Mouse (Mus musculus): ENCODE results near the gene Hnf4a.
A peak's percentile ranks its signal among the peaks of the same experiment; 100 is the strongest.

The Hnf4a gene

GRCm38 (mm10) chr2:163552518-163552929, 45.9 kb downstream of the Hnf4a start:
- DNase-seq (ENCODE audit: low spot score), result no peak

GRCm38 (mm10) chr2:163554425-163554982, 47.9 kb downstream of the Hnf4a start:
- no peak for DNase-seq (ENCODE audit: low spot score)

GRCm38 (mm10) chr2:163554996-163555395, 48.4 kb downstream of the Hnf4a start:
- DNase-seq (ENCODE audit: low spot score), result no peak

- DNase-seq (ENCODE audit: low spot score), result no peak
Measured at GRCm38 (mm10) chr2:163555417-163555816, 48.8 kb downstream of the Hnf4a start.

- no peak for DNase-seq (ENCODE audit: low spot score)
Measured at GRCm38 (mm10) chr2:163558548-163558947, 51.9 kb downstream of the Hnf4a start.

GRCm38 (mm10) chr2:163559236-163559635, 52.6 kb downstream of the Hnf4a start:
- DNase-seq (ENCODE audit: low spot score), result no peak

GRCm38 (mm10) chr2:163560247-163560646, 53.6 kb downstream of the Hnf4a start:
- no peak for DNase-seq (ENCODE audit: low spot score)

- DNase-seq (ENCODE audit: low spot score), result no peak
Measured at GRCm38 (mm10) chr2:163561258-163561948, 54.8 kb downstream of the Hnf4a start.

- DNase-seq (ENCODE audit: low spot score), result peak; percentile 13
Measured at GRCm38 (mm10) chr2:163564646-163565045, 58.0 kb downstream of the Hnf4a start.

- no peak for DNase-seq (ENCODE audit: low spot score)
Measured at GRCm38 (mm10) chr2:163574321-163574720, 67.7 kb downstream of the Hnf4a start.

GRCm38 (mm10) chr2:163575248-163575647, 68.6 kb downstream of the Hnf4a start:
- DNase-seq (ENCODE audit: low spot score), result no peak

GRCm38 (mm10) chr2:163577986-163578385, 71.4 kb downstream of the Hnf4a start:
- no peak for DNase-seq (ENCODE audit: low spot score)

GRCm38 (mm10) chr2:163580069-163580945, 73.7 kb downstream of the Hnf4a start:
- DNase-seq (ENCODE audit: low spot score), result no peak

GRCm38 (mm10) chr2:163583226-163584087, 76.8 kb downstream of the Hnf4a start:
- no peak for DNase-seq (ENCODE audit: low spot score)

- no peak for DNase-seq (ENCODE audit: low spot score)
Measured at GRCm38 (mm10) chr2:163584088-163584426, 77.4 kb downstream of the Hnf4a start.

GRCm38 (mm10) chr2:163586384-163587261, 80.0 kb downstream of the Hnf4a start:
- DNase-seq (ENCODE audit: low spot score), result no peak

- no peak for DNase-seq (ENCODE audit: low spot score)
Measured at GRCm38 (mm10) chr2:163587506-163587905, 80.9 kb downstream of the Hnf4a start.

- DNase-seq (ENCODE audit: low spot score), result no peak
Measured at GRCm38 (mm10) chr2:163590211-163590610, 83.6 kb downstream of the Hnf4a start.

- DNase-seq (ENCODE audit: low spot score), result no peak
Measured at GRCm38 (mm10) chr2:163590996-163591395, 84.4 kb downstream of the Hnf4a start.

- DNase-seq (ENCODE audit: low spot score), result no peak
Measured at GRCm38 (mm10) chr2:163592084-163592483, 85.5 kb downstream of the Hnf4a start.

Data from ovary, postnatal 10 days (tissue).